Mouse (Mus musculus) urinary bladder, postnatal 4 days (tissue): ENCODE data around the gene Cdc14a.

Experiments used
- DNase-seq, 2 experiments: peaks; one replicate each; pipeline ENCODE4 v3.0.0; 2021 to 2022; ENCODE audit warnings: low spot score in 2 of 2

The Cdc14a gene

DNA sequence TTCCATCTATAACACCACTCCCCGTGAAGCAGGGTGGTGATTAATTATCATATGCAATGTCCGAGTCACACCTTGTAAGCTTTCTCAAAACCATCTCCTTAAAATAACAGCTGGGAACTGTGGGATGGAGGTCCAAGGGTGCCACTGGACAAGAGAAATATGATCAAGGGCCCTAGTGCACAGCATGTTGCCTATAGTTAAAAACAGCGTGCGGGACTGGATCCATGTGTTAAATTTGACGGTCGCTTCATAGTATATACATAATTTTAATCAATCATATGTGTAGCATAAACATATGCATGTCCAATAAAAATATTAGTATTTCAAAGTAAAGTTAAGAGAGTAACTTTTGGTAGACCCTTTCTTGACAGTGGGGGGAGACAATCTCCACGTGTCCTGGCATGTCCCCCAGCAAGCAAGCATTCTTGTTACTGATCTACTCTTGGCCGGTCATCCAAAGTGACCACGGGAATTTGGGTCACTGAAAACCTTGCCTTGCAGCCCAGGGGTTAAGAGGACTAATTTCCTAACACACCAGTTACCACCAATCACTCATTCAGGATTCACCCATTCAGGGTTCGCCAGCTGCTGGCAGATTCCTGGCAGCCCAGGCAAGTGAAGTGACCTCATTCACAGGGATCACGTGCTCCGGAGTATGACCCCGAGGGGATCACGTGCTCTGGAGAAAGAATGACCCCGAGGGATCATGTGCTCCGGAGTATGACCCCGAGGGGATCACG, 94.6 kb downstream of the Cdc14a start:
- no peak for DNase-seq

DNA sequence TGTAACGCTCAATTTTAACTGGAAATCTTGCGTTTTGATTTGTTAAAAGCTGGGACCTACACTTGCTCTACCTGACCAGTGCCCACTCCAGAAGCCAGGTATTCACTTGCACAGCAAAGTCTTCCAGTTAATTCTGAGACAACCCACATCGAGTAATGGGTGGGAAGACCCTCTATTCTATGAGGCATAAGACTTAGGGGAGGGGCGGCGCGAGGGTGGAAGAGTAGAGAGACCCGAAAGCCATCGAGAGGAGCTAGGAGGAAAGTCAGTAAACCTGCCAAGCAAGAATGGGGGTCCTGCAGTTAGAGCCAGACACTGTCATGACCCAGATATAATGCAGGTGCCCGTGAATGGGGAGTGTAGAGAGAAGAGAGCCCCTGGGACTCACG, 96.2 kb downstream of the Cdc14a start:
- no peak for DNase-seq

DNA sequence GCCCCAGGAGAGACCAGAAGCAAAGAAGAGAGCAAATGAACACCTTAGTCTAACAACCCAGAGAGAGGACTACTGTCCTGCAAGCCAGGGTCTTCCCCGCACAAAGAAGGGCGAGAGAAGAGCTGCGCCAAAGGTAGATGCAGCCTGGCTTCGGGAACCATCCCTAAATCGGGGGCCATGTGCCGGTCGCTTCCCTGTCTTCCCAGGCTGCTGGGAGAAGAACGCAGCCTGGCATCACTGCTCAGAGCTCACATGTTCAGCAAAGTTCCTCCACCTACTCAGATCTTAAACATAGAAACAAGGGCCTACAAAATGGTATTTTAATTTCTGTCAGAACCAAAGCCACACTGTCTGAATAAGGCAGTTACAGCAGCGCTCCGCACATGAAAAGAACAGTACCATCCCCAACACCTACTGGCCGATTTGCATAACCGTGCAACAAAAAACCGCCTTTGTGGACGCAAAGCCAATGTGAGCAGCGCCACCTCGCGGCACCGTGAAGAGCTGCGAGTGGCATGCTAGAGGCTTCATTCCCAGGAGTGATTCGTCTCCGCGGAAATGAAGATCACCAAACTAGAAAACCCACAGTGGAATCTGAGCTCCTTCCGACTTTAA, 96.7 kb downstream of the Cdc14a start:
- DNase-seq, result peak; percentile 77 to 88

DNA sequence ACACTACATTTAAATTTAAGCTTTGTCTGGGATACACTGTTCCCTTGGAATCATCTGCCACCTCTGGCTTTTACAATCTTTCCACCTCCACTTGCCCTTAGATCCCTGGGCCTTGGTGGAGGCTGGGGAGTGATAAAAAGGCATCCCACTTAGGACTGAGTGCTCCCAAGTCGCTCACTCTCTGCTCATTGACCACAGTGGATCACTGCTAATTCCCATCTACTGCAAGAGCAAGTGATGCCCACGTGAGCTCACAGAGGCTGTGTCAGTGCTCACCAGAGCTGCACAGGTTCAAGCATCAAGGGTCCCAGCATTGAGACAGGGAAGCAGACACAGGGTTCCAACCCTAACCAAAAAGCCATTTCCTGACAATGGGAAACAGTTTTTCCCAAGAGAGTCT, 98.3 kb downstream of the Cdc14a start:
- DNase-seq, result no peak

DNA sequence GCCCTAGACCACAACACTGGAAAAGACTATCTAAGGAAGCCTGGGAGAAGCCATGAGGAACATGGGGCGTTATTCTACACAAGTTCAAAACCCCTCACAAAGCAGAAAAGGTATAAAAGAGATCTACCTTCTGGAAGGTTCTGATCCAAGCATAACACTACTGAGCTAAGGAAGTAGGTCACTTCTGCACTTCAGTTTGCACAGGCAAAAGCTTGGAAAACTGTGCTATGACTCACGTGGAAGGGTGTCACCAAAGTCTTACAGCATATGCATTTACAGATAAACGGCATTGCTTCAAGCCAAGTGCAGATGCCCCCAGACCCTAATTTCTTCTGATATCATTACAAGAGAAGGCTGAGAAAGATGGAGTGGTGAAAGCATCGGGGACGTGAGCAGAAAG, 104.1 kb downstream of the Cdc14a start:
- no peak for DNase-seq

DNA sequence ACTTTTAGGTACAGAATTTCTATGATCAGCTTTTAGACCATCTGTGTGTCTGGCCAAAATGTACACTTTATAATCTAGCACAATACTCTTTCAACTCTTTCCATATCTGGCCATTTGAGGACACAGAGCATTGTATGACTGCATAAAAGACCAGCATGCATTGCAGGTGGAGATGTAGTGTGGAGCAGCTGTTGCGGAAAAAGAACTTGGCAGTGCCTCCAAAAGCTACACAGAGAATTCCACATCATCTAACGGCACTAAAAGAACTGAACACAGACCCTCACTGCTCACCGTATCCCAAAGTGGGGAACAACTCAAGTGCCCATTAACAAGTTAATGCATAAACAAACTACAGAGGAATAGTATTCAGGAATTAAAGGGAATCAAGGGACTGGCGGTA, 112.0 kb downstream of the Cdc14a start:
- DNase-seq, result no peak

DNA sequence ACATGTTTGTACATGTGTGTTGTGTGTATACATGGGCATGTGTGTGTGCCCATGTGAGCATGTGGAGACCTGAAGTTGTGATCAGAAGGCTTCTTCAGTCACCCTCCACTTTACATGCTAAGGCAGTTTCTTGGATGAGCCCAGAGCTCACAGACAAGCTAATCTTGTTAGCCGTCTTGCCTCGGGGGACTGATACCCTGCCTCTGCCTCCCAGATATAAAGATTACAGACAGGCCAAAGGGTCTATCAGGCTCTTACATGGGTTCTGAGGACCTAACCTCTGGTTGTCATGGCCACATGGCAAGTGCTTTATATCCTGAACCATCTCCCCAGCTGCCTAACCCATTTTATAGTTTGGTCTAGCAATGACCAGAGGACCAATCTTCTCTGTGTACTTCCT, 112.7 kb downstream of the Cdc14a start:
- DNase-seq, result no peak

DNA sequence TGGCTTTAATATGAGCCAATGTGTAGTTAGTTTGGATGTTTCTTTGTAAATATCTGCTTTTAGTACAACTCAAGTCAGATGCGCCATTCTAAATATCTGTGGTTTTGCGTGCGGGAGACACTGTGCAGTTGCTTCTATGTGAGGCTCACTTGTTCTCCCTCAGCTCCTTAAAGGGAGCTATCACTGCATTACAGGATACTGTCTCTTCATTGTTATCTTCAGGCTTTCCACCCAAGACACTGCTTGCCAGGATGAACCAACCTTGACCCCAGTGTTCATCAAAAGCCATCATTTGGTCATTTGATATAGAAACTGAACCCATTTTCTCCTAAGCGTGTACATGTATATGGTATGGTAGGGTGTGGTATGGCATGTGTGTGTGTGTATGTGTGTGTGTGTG, 113.2 kb downstream of the Cdc14a start:
- DNase-seq, result no peak

DNA sequence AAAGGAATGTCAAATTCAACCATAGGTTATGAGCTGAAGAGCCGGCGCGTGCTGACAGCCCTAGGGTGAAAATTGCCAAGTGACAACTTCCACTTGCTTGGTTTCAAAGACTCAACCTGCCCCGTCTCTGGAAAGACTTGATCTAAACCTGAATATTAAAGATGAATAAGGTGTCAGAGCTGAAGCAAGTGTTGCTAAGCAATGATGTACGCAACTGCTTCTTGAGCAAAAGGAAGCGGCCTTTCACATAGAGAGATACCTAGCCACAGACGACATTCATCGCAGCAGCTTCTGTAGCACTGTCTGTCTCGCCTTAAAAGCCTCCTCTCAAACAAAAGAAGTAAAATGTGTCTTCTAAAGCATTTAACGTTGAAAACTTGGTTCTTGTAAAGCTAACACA, 113.8 kb downstream of the Cdc14a start:
- DNase-seq, result no peak

DNA sequence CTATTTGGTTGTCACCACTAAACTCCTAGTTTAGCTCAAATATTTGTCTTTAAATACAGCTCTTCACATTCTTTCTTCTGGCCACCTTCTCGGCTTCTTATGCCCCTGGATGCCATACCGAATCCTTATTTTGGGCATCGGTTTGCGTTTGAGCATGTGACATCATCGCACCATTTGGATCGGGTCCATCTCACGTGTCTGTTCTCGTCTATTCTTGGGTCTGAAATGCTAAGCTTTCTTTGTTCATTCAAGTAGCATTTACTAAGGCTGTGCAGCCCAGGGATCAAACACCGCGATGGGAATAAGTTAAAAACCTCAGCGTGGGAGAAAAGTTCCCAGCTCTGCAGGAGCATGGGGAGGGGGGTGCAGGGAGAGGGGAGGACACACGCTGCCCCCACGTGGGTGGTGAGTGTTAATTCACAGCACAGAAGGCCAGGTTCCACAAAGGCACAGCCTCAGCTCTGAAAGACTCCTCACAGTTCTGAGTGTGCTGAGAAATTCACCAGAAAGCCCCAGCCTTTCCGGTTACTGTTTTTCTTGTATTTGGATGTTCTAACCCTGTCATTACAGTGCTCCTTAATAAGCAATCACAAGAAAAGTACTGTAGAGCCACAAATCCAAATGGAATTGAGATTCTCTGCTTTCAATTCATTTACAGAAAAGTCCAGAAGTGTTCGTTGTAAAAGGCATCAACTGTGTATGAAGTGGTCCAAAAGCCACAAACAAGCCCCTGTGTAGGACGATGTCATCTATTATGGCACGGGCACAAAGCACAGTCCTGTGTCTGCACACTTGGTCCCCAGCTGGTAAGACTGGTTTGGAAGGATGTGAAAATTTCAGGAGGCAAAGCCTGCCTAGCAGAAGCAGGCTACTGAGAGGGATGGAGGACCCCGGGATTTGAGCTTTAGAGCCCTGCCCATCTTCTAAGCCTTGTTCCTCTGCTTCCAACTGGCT, 118.8 kb downstream of the Cdc14a start:
- DNase-seq, result no peak

DNA sequence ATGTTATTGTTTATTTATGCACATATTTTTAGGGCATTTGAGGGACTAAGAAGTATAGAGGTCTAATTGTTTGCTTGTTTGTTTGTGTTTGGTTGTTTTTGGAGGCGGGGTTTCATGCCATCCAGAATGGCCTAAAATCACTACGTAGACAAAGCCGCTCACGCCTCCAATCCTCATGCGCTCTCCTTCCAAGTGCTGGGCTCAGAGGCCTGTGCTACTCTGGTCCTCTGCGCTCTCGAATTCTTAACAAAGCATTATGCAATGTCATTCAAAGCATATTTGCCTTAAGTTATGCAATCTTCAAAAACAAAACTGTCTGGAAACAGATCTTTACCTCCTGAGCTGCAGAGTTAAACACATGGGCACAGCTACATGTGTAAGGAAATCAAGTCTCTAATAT, 121.3 kb downstream of the Cdc14a start:
- DNase-seq, result no peak

DNA sequence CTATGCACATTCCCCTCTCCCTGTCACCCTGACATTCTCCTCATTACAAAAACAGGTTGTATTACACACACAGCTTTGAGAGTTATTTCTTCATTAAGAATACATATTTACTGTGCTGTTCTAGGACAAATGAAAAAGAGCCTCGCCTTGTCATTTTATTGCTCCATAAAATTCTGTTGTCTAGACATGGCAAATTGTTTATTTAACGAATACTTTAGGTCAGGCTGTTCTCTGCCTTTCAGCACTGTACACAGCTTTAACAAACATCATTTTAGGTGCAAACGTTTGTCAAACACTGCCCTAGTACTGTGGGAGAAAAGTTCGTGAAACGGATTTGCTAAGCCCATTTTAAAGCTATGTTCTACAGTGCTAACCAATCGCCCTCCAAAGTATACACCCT, 122.1 kb downstream of the Cdc14a start:
- no peak for DNase-seq

DNA sequence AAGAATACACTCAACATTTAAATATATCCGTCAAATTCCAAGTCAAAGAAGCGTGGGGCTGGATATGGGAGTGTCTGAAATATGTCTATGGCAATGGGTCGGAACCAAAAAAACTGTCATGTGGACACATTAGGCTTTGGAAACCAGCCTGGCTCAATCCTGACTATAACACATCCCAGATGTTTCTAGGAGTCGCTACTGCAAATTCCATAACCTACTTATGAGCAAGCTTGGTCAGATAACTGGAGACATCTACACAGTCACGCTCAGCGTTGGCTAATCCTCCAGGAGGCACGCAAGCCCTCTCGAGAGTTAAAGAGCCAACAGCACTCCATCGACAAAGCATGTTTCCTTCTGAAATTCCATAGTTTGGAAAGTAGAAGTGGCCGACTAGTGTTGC, 125.1 kb downstream of the Cdc14a start:
- DNase-seq, result peak in 1 of 2 experiments; percentile 23

DNA sequence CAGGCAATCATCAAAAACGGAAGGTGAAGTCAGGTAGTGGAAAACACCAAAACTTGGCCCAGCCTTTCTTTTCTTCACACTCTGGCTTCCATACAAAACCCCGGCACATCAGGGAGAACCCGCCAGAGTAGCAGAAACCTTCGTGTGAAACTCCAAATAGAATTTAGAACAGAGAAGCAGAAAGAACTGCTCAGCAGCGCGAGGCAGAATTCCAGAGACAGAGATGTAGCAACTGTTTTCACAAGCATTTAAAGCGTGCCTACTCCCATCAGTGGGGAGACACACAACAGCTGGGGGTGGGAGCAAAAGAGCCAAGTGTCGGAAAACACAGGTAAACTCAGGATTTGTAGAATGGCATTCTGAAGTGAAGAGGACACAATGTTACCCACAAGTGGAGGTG, 125.8 kb downstream of the Cdc14a start:
- DNase-seq, result peak in 1 of 2 experiments; percentile 26

DNA sequence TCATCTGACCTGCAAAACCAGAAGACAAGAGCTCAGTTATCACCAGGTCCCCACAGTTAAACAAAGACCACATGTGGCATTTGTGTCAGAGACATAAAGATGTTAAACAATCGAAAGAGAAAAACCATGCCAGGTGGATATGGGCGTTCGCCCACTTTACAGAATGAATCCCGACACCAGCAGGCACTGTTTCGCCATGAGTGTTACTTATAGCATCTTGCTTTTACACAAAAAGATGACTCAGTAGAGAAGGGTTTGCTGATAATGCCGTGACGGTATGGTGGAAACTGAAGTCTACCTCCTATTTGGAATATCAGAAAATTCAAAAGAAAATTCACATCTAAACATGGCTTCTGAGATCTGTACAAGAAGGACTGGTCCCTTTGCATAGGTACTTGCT, 126.7 kb downstream of the Cdc14a start:
- DNase-seq, result no peak

DNA sequence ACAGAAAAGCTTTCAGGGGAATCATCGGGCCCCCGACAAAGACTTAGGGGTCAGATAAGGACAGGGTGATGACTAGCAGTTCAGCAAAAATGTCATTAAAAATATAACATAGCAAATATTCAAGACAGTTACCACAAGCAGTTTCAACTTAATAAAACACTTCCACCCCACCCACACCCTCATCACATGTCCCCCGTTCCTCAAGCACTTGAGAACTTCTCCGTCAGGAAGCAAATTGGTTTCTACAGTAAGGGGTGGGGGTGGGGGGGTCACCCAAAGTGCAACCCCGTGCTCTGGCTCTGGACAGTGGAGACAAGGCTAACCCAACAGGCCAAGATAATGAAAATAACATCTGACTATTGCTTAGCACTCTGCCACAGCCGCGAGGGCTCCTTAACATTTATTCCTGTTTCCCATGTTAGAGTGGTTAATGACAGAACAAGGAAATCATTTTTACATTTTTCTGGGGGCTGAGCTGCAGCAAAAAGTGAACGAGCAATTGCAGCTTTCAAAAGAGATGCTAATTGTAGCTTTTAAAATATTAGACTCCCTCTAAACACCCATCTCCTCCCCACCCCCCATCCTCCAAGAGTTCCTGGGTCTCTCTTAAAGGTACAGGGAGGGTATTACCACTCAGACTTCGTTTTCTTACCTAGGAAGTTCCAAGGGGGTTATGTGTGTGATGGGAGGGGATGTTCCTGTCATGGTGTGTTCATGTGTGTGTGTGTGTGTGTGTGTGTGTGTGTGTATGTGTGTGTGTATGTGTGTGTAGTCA, 133.6 kb downstream of the Cdc14a start:
- no peak for DNase-seq

DNA sequence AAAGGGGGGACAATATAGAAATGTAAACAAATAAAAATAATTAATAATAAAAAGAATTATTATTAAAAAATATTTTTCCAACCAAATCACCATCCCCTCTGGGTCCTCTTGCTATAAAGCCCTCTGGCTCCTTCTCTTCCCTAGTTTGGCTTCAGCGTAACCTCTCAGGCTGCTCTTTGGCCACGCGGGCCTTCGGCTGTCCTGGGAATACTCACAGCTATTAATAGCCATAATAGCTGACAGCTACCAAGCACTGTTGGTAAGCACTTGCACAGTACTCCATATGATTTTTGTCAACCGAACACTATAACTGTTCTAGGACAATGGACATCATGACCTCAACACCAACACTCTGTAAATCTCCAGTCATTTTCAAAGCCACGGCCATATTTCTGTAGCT, 135.0 kb downstream of the Cdc14a start:
- no peak for DNase-seq

DNA sequence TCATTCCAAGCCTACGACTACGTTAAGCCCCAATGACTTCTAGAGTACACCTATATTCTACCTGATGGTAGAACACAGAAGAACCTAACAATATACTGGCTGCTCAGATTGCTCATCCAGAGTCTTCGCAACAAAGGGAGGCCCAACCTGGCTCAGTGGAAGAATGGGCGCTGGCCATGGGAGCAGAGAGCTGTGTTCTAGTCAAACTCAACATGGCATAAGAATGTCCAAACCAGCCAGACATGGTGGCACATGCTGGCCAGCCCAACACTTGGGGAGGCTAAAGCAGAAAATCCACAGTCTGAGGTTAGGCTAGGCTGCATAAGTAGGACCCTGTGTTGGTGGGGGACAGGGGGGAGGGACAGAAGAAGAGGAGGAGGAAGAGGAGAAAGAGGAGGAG, 139.1 kb downstream of the Cdc14a start:
- no peak for DNase-seq

DNA sequence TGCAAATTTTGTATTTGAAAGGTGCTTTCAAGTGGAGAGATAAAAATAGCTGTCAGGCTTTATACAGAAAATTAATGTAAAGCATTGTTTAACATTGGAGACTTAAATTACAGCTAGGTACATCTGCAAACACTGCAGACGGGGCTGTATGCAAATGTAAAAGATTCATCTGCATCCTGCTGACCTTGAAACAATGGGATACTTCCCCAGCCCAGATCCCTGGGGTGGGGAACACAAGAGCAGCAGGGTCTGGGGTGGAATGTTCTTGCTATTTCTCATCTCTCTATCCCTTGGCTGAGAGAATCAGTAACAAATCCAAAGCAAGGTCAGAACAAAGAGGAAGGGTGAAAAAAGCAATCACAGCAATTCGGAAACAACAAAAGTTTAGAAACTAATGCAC, 139.8 kb downstream of the Cdc14a start:
- no peak for DNase-seq

DNA sequence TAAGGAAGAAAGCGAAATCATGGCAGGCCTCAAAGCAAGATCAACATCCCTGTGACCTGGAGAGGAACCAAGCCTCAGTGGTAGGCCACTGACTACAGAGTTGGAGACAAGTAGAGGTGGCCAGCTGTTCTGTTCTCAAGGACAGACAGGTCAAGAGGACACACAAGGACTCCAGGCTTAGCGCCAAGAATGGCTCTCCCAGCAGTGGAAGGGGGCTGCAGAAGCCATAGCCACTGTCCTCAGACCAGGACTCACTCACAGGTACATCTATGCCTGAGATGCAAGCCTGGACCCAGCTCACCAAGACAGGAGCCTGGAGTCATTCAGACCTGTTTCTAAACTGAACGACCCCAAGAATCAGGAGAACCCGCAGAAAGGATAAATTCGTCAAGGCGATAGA, 142.2 kb downstream of the Cdc14a start:
- no peak for DNase-seq

DNA sequence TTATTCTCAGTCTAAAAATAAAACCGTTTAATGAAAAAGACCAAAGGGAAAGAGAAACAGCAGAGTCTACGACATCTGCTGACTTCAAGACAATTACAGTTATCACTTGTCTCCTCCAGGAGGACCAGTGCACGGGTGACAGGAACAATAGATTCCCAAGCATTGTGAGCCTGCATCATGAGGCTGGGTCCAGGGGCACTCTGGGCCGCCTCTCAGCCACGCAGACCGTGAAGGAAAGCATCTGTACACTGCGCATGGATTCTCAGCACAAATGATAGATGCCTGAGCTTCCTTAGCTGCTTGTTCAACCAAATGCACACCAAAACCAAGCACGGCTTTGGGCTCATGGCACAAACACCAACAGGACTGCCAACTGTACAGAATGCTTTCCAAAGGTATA, 146.7 kb downstream of the Cdc14a start:
- DNase-seq, result no peak

DNA sequence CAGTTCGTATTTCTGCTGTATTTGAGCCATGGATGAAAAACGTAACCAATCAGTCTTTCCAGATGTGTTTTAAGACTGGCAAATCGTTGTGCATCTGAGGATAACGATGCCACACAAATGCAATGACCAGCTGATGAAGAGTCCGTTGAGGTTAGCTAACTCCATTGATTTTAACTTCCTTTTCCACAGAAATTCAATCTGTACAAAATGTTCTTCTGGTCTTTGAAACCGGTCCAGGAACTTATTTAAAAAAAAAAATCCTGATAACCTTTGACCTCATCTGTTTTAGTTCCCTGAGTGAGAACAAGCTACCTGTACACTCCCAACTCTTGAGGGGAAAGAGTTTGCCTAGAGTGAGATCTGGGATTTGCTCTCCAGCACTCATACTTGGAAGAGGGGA, 152.2 kb downstream of the Cdc14a start:
- no peak for DNase-seq
